22 mouse cellular contexts compared by ENCODE assay signal in the genomic region with DNA sequence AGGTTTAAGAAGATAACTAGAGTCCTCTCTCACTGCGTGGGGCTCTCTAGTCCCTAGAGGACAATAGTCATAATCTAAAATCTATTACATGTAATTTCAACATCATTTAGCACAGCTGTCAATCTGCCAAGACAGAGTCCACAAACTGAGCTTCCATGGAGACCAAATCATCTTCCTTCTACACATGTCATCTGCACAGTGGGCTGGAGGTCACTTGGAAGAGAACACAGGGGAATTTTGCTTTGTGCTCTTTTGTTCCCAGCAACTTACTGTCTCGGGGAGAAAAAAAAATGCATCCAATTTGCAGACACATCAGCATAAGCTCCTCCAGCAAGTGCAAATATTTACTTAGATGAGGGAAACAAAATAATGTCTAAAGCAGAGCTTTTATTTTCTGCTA.
DNase-seq lines count a peak whose midpoint lies in the region; ATAC-seq lines count a peak whose summit lies in the region.
"Had no signal": no experiment of that assay in that cellular context is flagged by ENCODE, and none has a peak within 500 bp of the region (broad histone marks: within the 10 kb centered on the region; RNA-seq: fewer than 3 reads in every experiment).

No protein-coding gene starts in this region.

- no peaks in the 10 kb centered on the region for H3K9me3 ChIP-seq in hindbrain, embryonic 11.5 days (ENCODE audit: control insufficient read depth, low read length)
- no peaks in the 10 kb centered on the region for H3K9me3 ChIP-seq in hindbrain, embryonic 12.5 days (replicated peaks)
- no peaks in the 10 kb centered on the region for H3K9me3 ChIP-seq in midbrain, embryonic 13.5 days
- H3K9me3 ChIP-seq in midbrain, embryonic 10.5 days (replicated peaks) = no peaks in the 10 kb centered on the region
- H3K9me3 ChIP-seq: heart, embryonic 12.5 days; hindbrain, embryonic 15.5 days; limb, embryonic 13.5 days had no signal

- peak; percentile 1 for DNase-seq in adrenal gland, postnatal 10 days
- no peak for DNase-seq in adrenal gland, postnatal 14 days
- peak; percentile 7 for DNase-seq in hindbrain, embryonic 11.5 days (ENCODE audit: low spot score)
- no peak for DNase-seq in midbrain, embryonic 10.5 days (ENCODE audit: low spot score)
- DNase-seq in layer of hippocampus, postnatal 25 days (ENCODE audit: extremely low spot score in 1 of 2, low spot score in 1 of 2) = no peak
- DNase-seq in heart, adult 18-20 months = no peak
- DNase-seq: adrenal gland, postnatal 36 days; cerebellum, adult 2 months; cerebellum, postnatal 36 days; gastrocnemius, adult 2 months; heart, postnatal 14 days; kidney, adult 18-20 months; right cerebral cortex, postnatal 4 days had no signal

- H3K4me1 ChIP-seq in hindbrain, embryonic 11.5 days (replicated peaks; ENCODE audit: control insufficient read depth, insufficient read depth, low read length) = no peaks in the 10 kb centered on the region
- 0 out of 2 replicates have a peak, but pooled peaks cover 2% of the 10 kb centered on the region for H3K4me1 ChIP-seq in hindbrain, embryonic 12.5 days
- peaks cover 12% of the 10 kb centered on the region; the same call in 1 of the 2 replicates for H3K4me1 ChIP-seq in midbrain, embryonic 13.5 days (replicated peaks)
- H3K4me1 ChIP-seq in midbrain, embryonic 10.5 days = peaks cover 23% of the 10 kb centered on the region
- H3K4me1 ChIP-seq: heart, embryonic 12.5 days; hindbrain, embryonic 15.5 days; limb, embryonic 13.5 days; megakaryocyte, embryonic 14.5 days had no signal

- WGBS in hindbrain, embryonic 11.5 days = 73% methylated on average over 2 of the region's 2 CpGs
- WGBS in hindbrain, embryonic 12.5 days = 36% methylated on average over 2 of the region's 2 CpGs
- 21% methylated on average over 2 of the region's 2 CpGs for WGBS in midbrain, embryonic 13.5 days
- 60% methylated on average over 2 of the region's 2 CpGs for WGBS in midbrain, embryonic 10.5 days

- H3K36me3 ChIP-seq in hindbrain, embryonic 11.5 days (ENCODE audit: control insufficient read depth, insufficient read depth, low read length) = no peaks in the 10 kb centered on the region
- H3K36me3 ChIP-seq in hindbrain, embryonic 12.5 days = no peaks in the 10 kb centered on the region
- H3K36me3 ChIP-seq in midbrain, embryonic 13.5 days = no peaks in the 10 kb centered on the region
- no peaks in the 10 kb centered on the region for H3K36me3 ChIP-seq in midbrain, embryonic 10.5 days
- H3K36me3 ChIP-seq: heart, embryonic 12.5 days; hindbrain, embryonic 15.5 days; limb, embryonic 13.5 days had no signal

- no peaks in the 10 kb centered on the region for H3K27me3 ChIP-seq in hindbrain, embryonic 11.5 days (ENCODE audit: control insufficient read depth, insufficient read depth, low read length)
- H3K27me3 ChIP-seq in hindbrain, embryonic 12.5 days = no peaks in the 10 kb centered on the region
- H3K27me3 ChIP-seq in midbrain, embryonic 13.5 days = no peaks in the 10 kb centered on the region
- H3K27me3 ChIP-seq in midbrain, embryonic 10.5 days (ENCODE audit: low read depth, poor library complexity, severe bottlenecking) = no peaks in the 10 kb centered on the region
- H3K27me3 ChIP-seq: heart, embryonic 12.5 days; hindbrain, embryonic 15.5 days; limb, embryonic 13.5 days; megakaryocyte, embryonic 14.5 days had no signal

- H3K27ac ChIP-seq in hindbrain, embryonic 11.5 days (ENCODE audit: low read depth, low read length) = no peak overlapping the region
- H3K27ac ChIP-seq in hindbrain, embryonic 12.5 days = no peak overlapping the region
- peak overlapping the region; percentile 19; the same call in 1 of the 2 replicates for H3K27ac ChIP-seq in midbrain, embryonic 13.5 days
- no peak overlapping the region for H3K27ac ChIP-seq in midbrain, embryonic 10.5 days (replicated peaks)
- H3K27ac ChIP-seq: gastrocnemius, adult 2 months; hindbrain, embryonic 15.5 days; kidney, postnatal 0 days; limb, embryonic 13.5 days; liver, embryonic 14.5 days had no signal

- no peak overlapping the region for H3K4me3 ChIP-seq in hindbrain, embryonic 11.5 days (ENCODE audit: low read depth, low read length)
- no peak overlapping the region for H3K4me3 ChIP-seq in hindbrain, embryonic 12.5 days
- no peak overlapping the region for H3K4me3 ChIP-seq in midbrain, embryonic 13.5 days (replicated peaks)
- H3K4me3 ChIP-seq in midbrain, embryonic 10.5 days = no peak overlapping the region
- H3K4me3 ChIP-seq: gastrocnemius, adult 2 months; heart, embryonic 12.5 days; hindbrain, embryonic 15.5 days; limb, embryonic 13.5 days; megakaryocyte, embryonic 14.5 days had no signal

- peak; percentile 54; the same call in 1 of the 2 replicates for ATAC-seq in hindbrain, embryonic 11.5 days (ENCODE audit: low FRiP score)
- ATAC-seq in hindbrain, embryonic 12.5 days (ENCODE audit: low FRiP score) = no peak
- 0 out of 2 replicates have a peak, but pooled peaks have one; percentile 50 for ATAC-seq in midbrain, embryonic 13.5 days
- ATAC-seq: activated CD4-positive, CD25-positive, alpha-beta regulatory T cell, adult 4 months had no signal

- H3K9ac ChIP-seq in hindbrain, embryonic 11.5 days (ENCODE audit: low read depth, low read length) = no peak overlapping the region
- no peak overlapping the region for H3K9ac ChIP-seq in hindbrain, embryonic 12.5 days
- H3K9ac ChIP-seq in midbrain, embryonic 13.5 days (replicated peaks) = no peak overlapping the region
- H3K9ac ChIP-seq: heart, embryonic 12.5 days; hindbrain, embryonic 15.5 days; limb, embryonic 13.5 days; liver, embryonic 14.5 days had no signal

- no peak overlapping the region for H3K4me2 ChIP-seq in hindbrain, embryonic 11.5 days (replicated peaks; ENCODE audit: low read depth, low read length)
- no peak overlapping the region for H3K4me2 ChIP-seq in hindbrain, embryonic 12.5 days (replicated peaks)
- H3K4me2 ChIP-seq in midbrain, embryonic 13.5 days (replicated peaks) = no peak overlapping the region
- H3K4me2 ChIP-seq: heart, embryonic 12.5 days; hindbrain, embryonic 15.5 days; limb, embryonic 13.5 days had no signal

Comparison
In these comparisons a context has a peak if more than half of its experiments do, and no peak if none do; other contexts are left out.
1. DNase-seq: peak in adrenal gland, postnatal 10 days (single experiment) and hindbrain, embryonic 11.5 days (single experiment); none in adrenal gland, postnatal 14 days (single experiment), midbrain, embryonic 10.5 days (single experiment), layer of hippocampus, postnatal 25 days (0 of 2) and heart, adult 18-20 months (0 of 2).